Mouse (Mus musculus) bone marrow macrophage, adult 2 months (primary cell): ENCODE data around the gene Il10rb. TPM values are rescaled to one million over a fixed set of nuclear protein-coding genes. Genes with fewer than 3 reads are reported as not detected.
A peak's percentile ranks its signal among the peaks of the same experiment; 100 is the strongest.

Source experiments
- H3K27ac ChIP-seq: 2 replicates; pipeline ENCODE4 v1.5.1; 2012; ENCODE audit warnings: low read depth, low read length; ENCODE audit not compliant: insufficient read depth
- H3K4me1 ChIP-seq: 2 replicates; pipeline ENCODE4 v1.6.1; 2012; ENCODE audit warnings: low read length; ENCODE audit not compliant: control insufficient read depth, insufficient read depth
- H3K4me3 ChIP-seq: 2 replicates; pipeline ENCODE4 v1.5.1; 2012; ENCODE audit warnings: mild to moderate bottlenecking, low read length, moderate library complexity; ENCODE audit not compliant: insufficient read depth
- CTCF ChIP-seq: IDR thresholded peaks from 2 replicates; pipeline ENCODE4 v1.5.1; 2012; ENCODE audit warnings: low read depth, mild to moderate bottlenecking, low read length, moderate library complexity
- POLR2A ChIP-seq: IDR thresholded peaks from 2 replicates; pipeline ENCODE4 v1.6.1; 2012; ENCODE audit warnings: mild to moderate bottlenecking, low read depth, low read length, borderline replicate concordance
- polyA plus RNA-seq: library from polyadenylated mRNA; stranded (reverse); fragments of >200 nt; gene quantifications from 2 replicates; pipeline ENCODE4 v1.2.4, GENCODE M21; 2012; ENCODE audit not compliant: missing spikeins, insufficient read depth, insufficient read length

Il10rb gene
- polyA plus RNA-seq, 1 experiment: 345 TPM

DNA sequence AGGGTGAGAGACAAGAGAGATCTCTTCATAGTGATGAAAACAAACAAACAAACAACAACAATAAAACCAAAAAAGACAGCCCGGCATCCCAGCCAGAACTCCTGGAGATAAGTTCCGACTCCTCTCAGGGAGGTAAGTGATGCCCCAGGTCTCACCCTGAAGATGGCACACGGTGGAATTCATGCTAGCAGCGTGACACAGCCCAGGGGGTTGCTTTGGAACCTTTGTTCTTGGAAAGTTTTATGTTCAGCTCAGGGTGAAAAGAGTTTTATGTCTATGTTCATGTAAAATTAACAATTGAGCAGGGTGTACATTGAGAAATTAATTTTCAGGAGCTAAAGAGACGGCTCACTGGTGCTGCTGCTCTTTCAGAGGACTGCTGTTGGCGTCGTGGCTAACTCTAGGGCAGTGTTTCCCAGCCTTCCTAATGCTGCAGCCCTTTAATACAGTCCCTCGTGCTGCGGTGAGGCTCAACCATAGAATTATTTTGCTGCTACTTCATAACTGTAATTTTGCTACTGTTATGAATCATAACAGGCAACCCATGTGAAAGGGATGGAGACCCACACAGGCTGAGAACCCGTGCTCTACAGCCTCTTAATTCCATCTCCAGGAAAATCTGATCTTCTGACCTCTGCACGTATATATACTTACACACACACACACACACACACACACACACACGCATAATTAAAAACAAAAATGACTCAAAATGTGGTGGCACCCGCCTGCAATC is 59.7 kb downstream of the Il10rb start:
- peak overlapping the region; percentile 48; the same call in 1 of the 2 replicates for H3K27ac ChIP-seq
- peak overlapping the region; percentile 87 for H3K4me3 ChIP-seq
- H3K4me1 ChIP-seq: peaks cover 28% of the 10 kb centered on the region
- no peak for TF ChIP-seq POLR2A

DNA sequence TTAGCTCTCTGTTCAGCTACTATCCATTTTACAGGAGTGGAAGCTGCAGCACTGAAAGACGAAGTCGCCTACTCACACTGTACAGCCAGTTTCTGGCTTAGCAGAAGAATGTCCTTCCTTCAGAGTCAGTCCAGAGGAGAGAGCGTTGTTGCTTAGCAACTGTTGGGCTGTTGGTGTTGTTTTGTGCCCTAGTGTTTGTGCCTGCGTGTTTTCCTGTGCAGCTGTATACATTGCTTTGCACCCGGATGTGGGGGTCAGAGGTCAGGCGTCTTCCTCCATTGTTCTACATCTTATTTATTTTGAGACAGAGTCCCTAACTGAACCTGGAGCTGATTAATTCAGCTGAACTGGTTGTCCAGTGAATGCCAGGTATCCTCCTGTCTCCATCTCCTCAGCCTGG is 60.6 kb downstream of the Il10rb start:
- H3K27ac ChIP-seq: 0 out of 2 replicates have a peak overlapping the region, but pooled peaks have one; percentile 14
- peaks cover 27% of the 10 kb centered on the region for H3K4me1 ChIP-seq
- TF ChIP-seq POLR2A: no peak
- no peak for TF ChIP-seq CTCF
- peak overlapping the region; percentile 16; the same call in 1 of the 2 replicates for H3K4me3 ChIP-seq

- Histone ChIP-seq H3K4me3 (no peak overlapping the region), H3K27ac (no peak overlapping the region), H3K4me1 (peaks cover 17% of the 10 kb centered on the region)
- TF ChIP-seq CTCF: no peak
- TF ChIP-seq POLR2A: no peak
These were observed 64.5 kb downstream of the Il10rb start for GRCm38 (mm10) chr16:91470470-91470869.

GRCm38 (mm10) chr16:91471481-91471880 is 65.5 kb downstream of the Il10rb start:
- H3K27ac ChIP-seq: no peak overlapping the region
- peaks cover 17% of the 10 kb centered on the region for H3K4me1 ChIP-seq

More at GRCm38 (mm10) chr16:91471481-91471880, 65.5 kb downstream of the Il10rb start:
- no peak for TF ChIP-seq POLR2A
- TF ChIP-seq CTCF: no peak
- no peak overlapping the region for H3K4me3 ChIP-seq

Other genes starting within 250 kb of the Il10rb start
- not detected in 2 replicates for gene Olig2, start 180.7 kb upstream of the Il10rb start, polyA plus RNA-seq
- not detected in 2 replicates for gene Olig1, start 136.4 kb upstream of the Il10rb start, polyA plus RNA-seq
- gene Ifnar2, start 33.4 kb upstream of the Il10rb start, polyA plus RNA-seq: 237 and 238 TPM in 2 replicates
- not detected in 2 replicates for gene Gm21970, start 14.4 kb upstream of the Il10rb start, polyA plus RNA-seq
- gene Ifnar1, start 79.1 kb downstream of the Il10rb start, polyA plus RNA-seq: 89.1 and 92.5 TPM in 2 replicates
- gene Ifngr2, start 140.9 kb downstream of the Il10rb start, polyA plus RNA-seq: 193 and 222 TPM in 2 replicates
- 78.7 and 80.3 TPM in 2 replicates for gene Tmem50b, start 191.6 kb downstream of the Il10rb start, polyA plus RNA-seq
- gene Dnajc28, start 212.9 kb downstream of the Il10rb start, polyA plus RNA-seq: 7.5 and 7.9 TPM in 2 replicates
- gene Gart, start 240.8 kb downstream of the Il10rb start, polyA plus RNA-seq: 27.6 and 31.6 TPM in 2 replicates
- gene Son, start 241.3 kb downstream of the Il10rb start, polyA plus RNA-seq: 237 and 238 TPM in 2 replicates